Mouse (Mus musculus) megakaryocyte-erythroid progenitor cell, adult 5-6 weeks (primary cell): Measurements from ENCODE around the gene Mbnl2. TPM values are rescaled to one million over a fixed set of nuclear protein-coding genes. Genes with fewer than 3 reads are reported as not detected.

Experiments
- ATAC-seq: replicated peaks from 2 replicates; pipeline ENCODE4 v1.8.0; 2016; ENCODE audit warnings: mild to moderate bottlenecking, inconsistent platforms; ENCODE audit not compliant: severe bottlenecking, poor library complexity, low FRiP score, low TSS enrichment
- total RNA-seq, 2 experiments: library from RNA; stranded (forward) in 1 of 2; stranded (reverse) in 1 of 2; fragments of 200-1000, 215-1000 nt in 1 of 2; fragments of >200 nt in 1 of 2; fragmentation: Nextera tagmentation in 1 of 2; gene quantifications; 2 replicates each; pipeline ENCODE4 v1.2.3; 2014 to 2017

Gene Mbnl2
- total RNA-seq, 2 experiments from 2014 or later: 33.1 to 35.3 TPM

GRCm38 (mm10) chr14:120318974-120319731 is 43.7 kb downstream of the Mbnl2 start:
- no peak for ATAC-seq

GRCm38 (mm10) chr14:120322041-120322440 is 46.6 kb downstream of the Mbnl2 start:
- ATAC-seq: no peak

- ATAC-seq: no peak
Measured at GRCm38 (mm10) chr14:120323111-120323510, 47.6 kb downstream of the Mbnl2 start.

- no peak for ATAC-seq
Measured at GRCm38 (mm10) chr14:120324061-120324791, 48.8 kb downstream of the Mbnl2 start.

- no peak for ATAC-seq
Measured at GRCm38 (mm10) chr14:120324883-120325480, 49.5 kb downstream of the Mbnl2 start.

GRCm38 (mm10) chr14:120325673-120326072 is 50.2 kb downstream of the Mbnl2 start:
- no peak for ATAC-seq

GRCm38 (mm10) chr14:120330454-120330853 is 55.0 kb downstream of the Mbnl2 start:
- no peak for ATAC-seq

GRCm38 (mm10) chr14:120330881-120331514 is 55.5 kb downstream of the Mbnl2 start:
- ATAC-seq: no peak

- no peak for ATAC-seq
Measured at GRCm38 (mm10) chr14:120333465-120334243, 58.2 kb downstream of the Mbnl2 start.

GRCm38 (mm10) chr14:120335366-120335765 is 59.9 kb downstream of the Mbnl2 start:
- ATAC-seq: no peak

GRCm38 (mm10) chr14:120335871-120336270 is 60.4 kb downstream of the Mbnl2 start:
- no peak for ATAC-seq

GRCm38 (mm10) chr14:120336380-120336779 is 60.9 kb downstream of the Mbnl2 start:
- ATAC-seq: no peak

- no peak for ATAC-seq
Measured at GRCm38 (mm10) chr14:120336841-120337240, 61.4 kb downstream of the Mbnl2 start.

GRCm38 (mm10) chr14:120337731-120338462 is 62.4 kb downstream of the Mbnl2 start:
- ATAC-seq: no peak

GRCm38 (mm10) chr14:120338706-120339105 is 63.2 kb downstream of the Mbnl2 start:
- no peak for ATAC-seq

GRCm38 (mm10) chr14:120341912-120342311 is 66.4 kb downstream of the Mbnl2 start:
- no peak for ATAC-seq

GRCm38 (mm10) chr14:120342321-120342720 is 66.9 kb downstream of the Mbnl2 start:
- ATAC-seq: no peak

GRCm38 (mm10) chr14:120344641-120345040 is 69.2 kb downstream of the Mbnl2 start:
- ATAC-seq: no peak
